Mouse (Mus musculus) CH12F3 (cell line): ENCODE data around the gene Krt88.

Source experiments
- in situ Hi-C: fragments of 300-500 bp; cut with MboI; formaldehyde crosslinking; loops from 2 replicates; pipeline ENCODE4 v1.14.3; 2020; ENCODE audit warnings: low sequenced_read_pairs

The Krt88 gene

GRCm38 (mm10) chr15:101447444-101447843, at the start of gene Krt88:
Gene Krt88 (plus strand): TSS chr15:101447744.
- in situ Hi-C loops = no loop called here

DNA sequence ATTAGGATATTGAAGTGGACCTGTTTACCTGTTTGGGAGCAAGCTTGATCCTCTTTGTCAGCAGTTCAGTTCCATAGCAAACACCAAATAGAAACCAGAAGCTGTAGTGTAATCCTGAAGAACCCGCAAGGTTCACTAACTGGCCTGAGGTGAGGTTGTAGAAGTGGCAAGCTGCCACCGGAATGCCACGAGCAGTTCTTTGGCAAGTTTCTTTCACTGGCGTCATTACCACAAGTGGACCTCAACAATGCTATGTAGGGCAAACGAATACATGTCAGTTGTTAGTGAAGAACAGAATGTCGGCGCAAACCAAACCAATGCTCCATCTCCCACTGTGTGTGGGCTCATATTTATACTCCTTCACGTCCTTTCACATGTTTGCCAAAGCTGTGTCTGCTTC, 49.3 kb upstream of the Krt88 start:
- in situ Hi-C loops = no loop called here

- in situ Hi-C loops = no loop called here
These were observed 36.8 kb upstream of the Krt88 start, which contains the start of gene Krt7 for GRCm38 (mm10) chr15:101410775-101411174. Gene Krt7 (plus strand): TSS chr15:101411043.

- in situ Hi-C loops = no loop called here
These were observed 35.4 kb upstream of the Krt88 start for GRCm38 (mm10) chr15:101412188-101412587.

- in situ Hi-C loops = no loop called here
These were observed 33.5 kb upstream of the Krt88 start for GRCm38 (mm10) chr15:101413916-101414635.

- in situ Hi-C loops = no loop called here
These were observed 32.6 kb upstream of the Krt88 start for GRCm38 (mm10) chr15:101414807-101415565.

- in situ Hi-C loops = no loop called here
These were observed 28.6 kb upstream of the Krt88 start for GRCm38 (mm10) chr15:101418950-101419349.

GRCm38 (mm10) chr15:101420903-101421302, 26.6 kb upstream of the Krt88 start:
- in situ Hi-C loops = no loop called here

DNA sequence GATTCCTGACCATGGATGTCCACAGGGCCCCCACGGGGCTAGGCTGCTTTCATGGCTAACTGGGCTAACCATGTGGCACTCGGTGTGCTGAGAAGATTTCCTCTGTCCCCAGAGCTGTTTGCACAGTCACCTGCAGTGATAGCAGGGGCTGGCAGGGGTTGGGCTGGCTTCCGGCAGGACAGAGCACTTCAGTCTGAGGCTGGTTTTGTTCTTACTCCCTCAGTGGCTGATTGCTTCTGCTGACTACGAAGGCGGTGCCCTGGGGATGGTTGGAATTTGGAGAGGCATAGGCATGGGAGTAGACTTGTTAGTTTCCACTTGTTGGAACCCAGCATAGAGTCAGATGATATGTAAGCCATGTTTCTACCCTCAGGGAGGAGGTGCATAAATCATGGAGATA, 22.6 kb upstream of the Krt88 start:
- in situ Hi-C loops = no loop called here

DNA sequence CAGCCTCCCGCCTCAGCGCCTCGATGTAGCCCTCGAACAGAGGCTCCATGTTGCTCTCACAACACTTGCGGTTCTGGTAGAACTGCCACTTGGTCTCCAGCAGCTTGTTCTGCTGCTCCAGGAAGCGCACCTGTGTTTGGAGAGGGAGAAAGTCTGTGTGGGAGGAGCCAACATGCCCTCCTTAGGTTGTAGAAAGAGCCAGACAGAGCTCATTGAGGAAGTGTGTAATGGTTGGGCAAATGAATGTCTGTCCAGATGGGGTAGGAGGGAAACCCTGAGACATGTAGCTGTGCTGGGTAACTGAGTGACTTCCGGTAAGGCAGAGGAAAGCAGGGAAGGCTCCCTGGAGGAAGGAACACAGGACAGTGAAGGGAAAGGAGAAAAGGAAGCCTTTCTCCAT, 10.9 kb upstream of the Krt88 start:
- in situ Hi-C loops = no loop called here

- in situ Hi-C loops = no loop called here
These were observed 9.0 kb upstream of the Krt88 start, which contains the start of gene Krt87 for GRCm38 (mm10) chr15:101438555-101438954. Gene Krt87 (minus strand): TSS chr15:101438804.

DNA sequence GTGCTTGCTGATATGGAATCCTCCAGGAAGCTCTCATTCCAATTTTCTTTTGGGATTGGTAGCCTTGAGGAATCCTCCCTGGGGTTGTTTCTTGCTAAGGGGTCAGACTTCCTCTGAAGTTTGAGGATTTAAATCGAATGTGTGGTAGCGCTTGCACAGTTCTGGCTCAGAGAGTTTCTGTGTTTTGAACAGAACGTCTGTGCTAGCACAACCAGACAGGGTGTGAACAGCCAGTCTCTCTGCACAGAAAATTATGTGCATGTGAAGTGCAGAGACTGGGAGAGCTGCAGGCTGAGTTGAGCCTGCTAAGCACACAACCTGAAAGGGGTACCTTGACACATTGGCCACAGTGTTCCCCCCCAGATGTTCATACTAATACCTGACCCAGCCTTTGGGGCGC, 6.7 kb upstream of the Krt88 start:
- in situ Hi-C loops = no loop called here

DNA sequence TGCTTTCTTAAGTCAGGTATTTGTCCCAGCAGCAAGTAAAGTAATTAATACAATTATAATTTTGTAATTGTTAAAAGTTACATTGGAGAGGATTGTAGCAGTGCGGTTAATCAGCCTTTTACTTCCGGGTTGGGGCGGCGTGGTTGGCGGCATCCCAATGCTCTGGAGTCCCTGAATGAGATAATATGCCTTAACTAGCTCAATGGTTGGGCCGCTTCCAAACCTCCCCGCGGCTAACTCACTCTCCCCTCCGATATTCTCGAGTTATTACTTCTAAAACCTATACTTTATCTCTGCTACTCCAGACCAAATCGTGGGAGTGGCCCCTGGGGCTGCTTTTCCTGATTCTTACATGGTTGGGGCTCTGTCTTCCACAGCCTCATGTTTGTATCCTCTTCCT, 972 bp upstream of the Krt88 start:
- in situ Hi-C loops = no loop called here

DNA sequence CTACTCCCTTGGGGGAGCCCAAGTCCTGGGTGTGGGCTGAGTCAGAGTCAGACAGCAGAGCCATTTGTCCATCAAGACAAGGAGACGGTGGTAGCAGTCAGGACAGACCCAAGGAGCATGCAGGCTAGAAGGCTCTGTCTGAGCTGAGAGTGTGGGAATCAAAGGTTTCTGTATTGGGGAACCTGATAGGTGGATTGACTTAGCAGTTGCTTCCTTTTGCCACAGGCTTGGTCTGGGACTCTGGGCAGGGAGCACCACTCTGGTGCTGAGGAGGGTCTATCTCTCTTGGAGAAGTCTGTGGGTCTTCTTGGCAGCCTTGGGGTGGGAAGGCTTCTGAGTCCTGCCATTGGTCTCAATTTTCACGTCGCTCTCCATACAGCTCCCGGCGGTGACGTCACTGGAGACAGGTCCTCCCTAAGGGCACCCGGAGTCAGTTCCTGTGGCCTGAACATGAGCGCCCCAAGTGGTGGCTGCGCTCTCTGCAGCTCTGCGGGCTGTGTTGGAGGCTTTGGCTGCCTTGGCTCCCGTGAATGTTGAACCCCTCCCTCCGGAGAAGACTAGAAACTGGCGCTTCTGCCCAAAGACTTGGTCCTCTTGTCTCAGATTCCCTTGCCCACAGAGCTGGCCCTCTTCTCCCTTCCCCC, 5.7 kb downstream of the Krt88 start:
- in situ Hi-C loops = no loop called here

DNA sequence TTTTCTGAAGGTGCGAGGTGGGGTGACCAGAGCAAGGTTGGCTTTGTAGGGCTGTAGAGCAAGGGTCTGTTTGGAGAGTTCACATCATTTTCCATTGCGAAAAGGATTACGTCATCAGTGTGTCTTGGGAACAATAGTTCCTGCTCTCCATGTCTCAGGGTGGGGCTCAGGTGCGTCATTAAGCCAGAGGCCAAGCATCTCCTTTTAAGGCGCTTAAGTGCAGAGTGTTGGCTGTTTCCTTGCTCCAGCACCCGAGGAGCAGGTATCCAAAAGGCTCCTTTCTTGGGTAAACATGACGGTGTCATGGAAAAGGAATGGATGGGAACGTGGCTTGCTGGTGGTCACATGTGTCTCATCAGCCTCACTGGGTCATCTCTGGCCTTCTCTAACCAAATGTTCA, 7.2 kb downstream of the Krt88 start:
- in situ Hi-C loops = no loop called here

DNA sequence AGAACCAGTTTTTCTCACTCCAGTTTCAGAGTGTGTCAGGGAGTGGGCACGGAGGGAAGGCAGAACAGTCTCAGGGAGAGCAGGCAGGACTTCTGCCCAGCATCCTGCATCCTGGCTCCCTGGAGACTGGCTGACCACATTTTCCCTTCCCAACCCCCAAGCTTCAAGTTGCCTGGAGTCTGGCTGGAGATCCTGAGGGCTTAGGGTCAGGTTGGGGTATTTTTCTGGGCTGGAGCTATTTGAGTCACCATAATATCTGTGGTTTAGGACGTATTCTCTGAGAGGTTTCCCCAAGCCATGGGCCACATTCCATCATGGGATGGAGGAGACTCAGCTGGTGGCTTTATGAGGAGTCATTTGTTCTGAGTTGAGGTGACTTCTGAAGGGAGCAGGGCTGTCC, 7.7 kb downstream of the Krt88 start:
- in situ Hi-C loops = no loop called here

GRCm38 (mm10) chr15:101455891-101456290, 8.3 kb downstream of the Krt88 start:
- in situ Hi-C loops = no loop called here

GRCm38 (mm10) chr15:101458361-101458930, 10.9 kb downstream of the Krt88 start:
- in situ Hi-C loops = no loop called here

- in situ Hi-C loops = no loop called here
These were observed 11.7 kb downstream of the Krt88 start for GRCm38 (mm10) chr15:101459283-101459682.

DNA sequence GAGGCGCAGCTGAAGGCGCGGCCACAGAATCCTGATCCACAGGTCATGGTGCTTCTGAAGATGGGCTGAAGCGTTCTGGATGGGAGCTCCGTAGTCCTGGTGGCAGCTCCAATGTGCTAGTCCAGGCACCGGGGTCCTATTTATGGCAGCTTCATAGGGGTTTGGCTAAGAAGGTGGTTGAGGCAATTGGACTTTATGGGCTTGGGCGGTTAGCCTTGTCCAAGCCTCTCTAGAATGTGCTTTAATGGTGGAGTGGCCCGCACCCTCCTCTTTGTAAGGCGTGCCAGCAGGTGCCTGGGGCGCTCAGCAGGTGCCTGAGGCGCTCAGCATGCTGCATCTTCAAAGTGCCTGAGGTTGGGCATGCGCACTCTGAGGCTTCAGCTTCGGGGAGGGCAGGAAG, 16.1 kb downstream of the Krt88 start, which contains the start of gene Krt81:
Krt81 (minus strand) TSS at position 101 of the 400 bp plus-strand sequence.
- in situ Hi-C loops = no loop called here

DNA sequence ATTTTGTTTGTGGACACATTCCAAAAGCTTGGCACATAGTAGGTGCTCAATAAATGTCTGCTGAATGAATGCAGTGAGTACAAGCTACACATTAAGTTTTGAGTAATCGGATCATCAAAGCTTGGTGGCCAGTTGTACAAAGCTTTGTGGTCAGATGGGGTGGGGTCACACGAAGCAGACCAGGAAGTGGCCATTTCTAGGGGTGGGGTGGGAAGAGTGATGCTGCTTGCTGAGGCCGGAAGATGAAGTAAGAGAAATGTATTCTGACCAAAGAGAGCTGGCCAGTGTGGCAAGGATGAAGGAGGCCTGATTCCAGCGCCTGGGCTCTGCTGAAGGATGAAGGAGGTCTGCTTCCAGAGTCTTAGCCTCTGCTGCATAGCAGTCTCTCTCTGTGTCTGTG, 21.5 kb downstream of the Krt88 start:
- in situ Hi-C loops = no loop called here
